Comparison of ENCODE assay signal across 20 mouse cellular contexts in the genomic region with DNA sequence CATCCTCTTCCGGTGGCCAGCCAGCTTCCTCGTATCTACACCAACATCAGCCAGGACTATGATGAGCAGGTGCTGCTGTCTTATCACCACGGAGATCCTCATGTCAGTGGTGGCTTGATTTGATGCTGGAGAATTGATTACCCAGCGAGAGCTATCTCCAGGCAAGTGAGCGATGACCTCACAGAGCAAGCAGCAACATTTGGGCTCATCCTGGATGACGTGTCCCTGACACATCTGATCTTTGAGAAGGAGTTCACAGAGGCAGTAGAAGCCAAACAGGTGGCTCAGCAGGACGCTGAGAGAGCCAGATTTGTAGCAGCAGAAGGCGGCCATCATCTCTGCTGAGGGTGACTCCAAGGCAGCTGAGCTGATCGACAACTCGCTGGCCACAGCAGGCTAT. TPM values are rescaled to one million over a fixed set of nuclear protein-coding genes. Genes with fewer than 3 reads are reported as not detected.
A peak's percentile ranks its signal among the peaks of the same experiment; 100 is the strongest.
DNase-seq lines count a peak whose midpoint lies in the region; ATAC-seq lines count a peak whose summit lies in the region.
"Had no signal": no experiment of that assay in that cellular context is flagged by ENCODE, and none has a peak within 500 bp of the region (broad histone marks: within the 10 kb centered on the region; RNA-seq: fewer than 3 reads in every experiment).

No protein-coding gene starts in this region.

- DNase-seq in CD4-positive, CD25-positive, alpha-beta regulatory T cell, adult 2 months (ENCODE audit: low read depth, low spot score), result peak; percentile 17
- DNase-seq in thymus, postnatal 0 days (ENCODE audit: low spot score), result peak; percentile 5
- DNase-seq in thymus, postnatal 10 days (ENCODE audit: low spot score in 2 of 2), result no peak
- DNase-seq in MN1 (ENCODE audit: low spot score), result peak; percentile 52
- no peak for DNase-seq in kidney, postnatal 36 days
- DNase-seq: adrenal gland, adult 2 months; adrenal gland, postnatal 10 days; adrenal gland, postnatal 25 days; B cell, adult 2 months; cerebellum, adult 11 months; cerebellum, adult 18-20 months; cerebellum, adult 8-10 months; cerebellum, adult 9-11 months; cerebellum, postnatal 14 days; cerebellum, postnatal 36 days; embryo, embryonic 11 days; forebrain, postnatal 0 days had no signal

- no peak for ATAC-seq in CD4-positive, CD25-positive, alpha-beta regulatory T cell, adult 4 months
- ATAC-seq: forebrain, embryonic 13.5 days; forebrain, embryonic 15.5 days; forebrain, postnatal 0 days had no signal

RNA-seq across cellular contexts. Expression of a gene that starts 22.8 kb away (rescaled TPM):
- polyA plus RNA-seq in CD4-positive, CD25-positive, alpha-beta regulatory T cell, adult 4 months (2017; shearing (Covaris generic)), result 100 to 1,000 TPM; 168 to 211 TPM
- polyA plus RNA-seq in thymus, postnatal 0 days (2015; fragmentation: Nextera tagmentation; extraction: Ambion mirVana), result 77.1 and 80.9 TPM in 2 replicates

RNA-seq across cellular contexts. Expression of a gene that starts 23.2 kb away (rescaled TPM):
- polyA plus RNA-seq in CD4-positive, CD25-positive, alpha-beta regulatory T cell, adult 4 months (2017; shearing (Covaris generic)), result 10 to 100 TPM; 10.4 to 15.9 TPM
- 8.6 and 9.5 TPM in 2 replicates for polyA plus RNA-seq in thymus, postnatal 0 days (2015; fragmentation: Nextera tagmentation; extraction: Ambion mirVana)

RNA-seq across cellular contexts. Expression of a gene that starts 27.0 kb away (rescaled TPM):
- 10 to 100 TPM; 34.7 to 44.8 TPM for polyA plus RNA-seq in CD4-positive, CD25-positive, alpha-beta regulatory T cell, adult 4 months (2017; shearing (Covaris generic))
- 33.6 and 44.3 TPM in 2 replicates for polyA plus RNA-seq in thymus, postnatal 0 days (2015; fragmentation: Nextera tagmentation; extraction: Ambion mirVana)

RNA-seq across cellular contexts. Expression of a gene that starts 34.0 kb away (rescaled TPM):
- polyA plus RNA-seq in CD4-positive, CD25-positive, alpha-beta regulatory T cell, adult 4 months (2017; shearing (Covaris generic)), result 1 to 10 TPM; 4.7 to 8.7 TPM
- polyA plus RNA-seq in thymus, postnatal 0 days (2015; fragmentation: Nextera tagmentation; extraction: Ambion mirVana), result 3.1 and 4.3 TPM in 2 replicates

Comparison
In these comparisons a context has a peak if more than half of its experiments do, and no peak if none do; other contexts are left out.
1. DNase-seq: peak in CD4-positive, CD25-positive, alpha-beta regulatory T cell, adult 2 months (single experiment), thymus, postnatal 0 days (single experiment) and MN1 (single experiment); none in thymus, postnatal 10 days (0 of 2) and kidney, postnatal 36 days (0 of 2).